Mouse (Mus musculus) heart, postnatal 0 days (tissue): Measurements from ENCODE around the gene Hivep3.

ENCODE experiments used
- CTCF ChIP-seq: IDR thresholded peaks from 2 replicates; pipeline ENCODE4 v1.5.1; 2016; ENCODE audit warnings: antibody characterized with exemption, control low read depth, low read depth
- EP300 ChIP-seq: IDR thresholded peaks from 2 replicates; pipeline ENCODE4 v1.6.1; 2016; ENCODE audit warnings: antibody characterized with exemption, low read depth

GRCm38 (mm10) chr4:119710208-119710607 is 23.4 kb upstream of the Hivep3 start:
- TF ChIP-seq CTCF (no peak), EP300 (no peak)
